Mouse (Mus musculus) stomach, postnatal 0 days (tissue): ENCODE data around the gene Uvssa. TPM values are rescaled to one million over a fixed set of nuclear protein-coding genes. Genes with fewer than 3 reads are reported as not detected.

Experiments
- ATAC-seq: fragments of 200-750 bp; cut with Nextera tagmentation; 2 replicates; pipeline ENCODE4 v1.8.0; 2017; ENCODE audit not compliant: low FRiP score, low TSS enrichment
- DNase-seq: peaks from one replicate; pipeline ENCODE4 v3.0.0-alpha.2; 2016; ENCODE audit warnings: low spot score
- H3K27ac ChIP-seq: fragments of 300-500 bp; sonication (generic); replicated peaks from 2 replicates; pipeline ENCODE4 v1.5.1; 2014; ENCODE audit warnings: mild to moderate bottlenecking, control low read depth
- H3K27me3 ChIP-seq: fragments of 300-500 bp; sonication (generic); 2 replicates; pipeline ENCODE4 v1.6.1; 2014; ENCODE audit warnings: low read length; ENCODE audit not compliant: control insufficient read depth, insufficient read depth
- H3K36me3 ChIP-seq: fragments of 300-500 bp; sonication (generic); 2 replicates; pipeline ENCODE4 v1.6.1; 2014; ENCODE audit warnings: low read length, mixed read lengths; ENCODE audit not compliant: control insufficient read depth, insufficient read depth
- H3K4me1 ChIP-seq: fragments of 300-500 bp; sonication (generic); replicated peaks from 2 replicates; pipeline ENCODE4 v1.6.1; 2014; ENCODE audit warnings: antibody characterized with exemption; ENCODE audit not compliant: control insufficient read depth, insufficient read depth
- H3K4me2 ChIP-seq: fragments of 300-500 bp; sonication (generic); replicated peaks from 2 replicates; pipeline ENCODE4 v1.6.1; 2014; ENCODE audit warnings: low read depth, mild to moderate bottlenecking, control low read depth, moderate library complexity
- H3K4me3 ChIP-seq: fragments of 300-500 bp; sonication (generic); 2 replicates; pipeline ENCODE4 v1.5.1; 2014; ENCODE audit warnings: low read depth, low read length, control low read depth
- H3K9ac ChIP-seq: fragments of 300-500 bp; sonication (generic); 2 replicates; pipeline ENCODE4 v1.6.1; 2014; ENCODE audit warnings: mild to moderate bottlenecking, low read length, control low read depth, mixed read lengths
- H3K9me3 ChIP-seq: fragments of 300-500 bp; sonication (generic); 2 replicates; pipeline ENCODE4 v1.6.1; 2016; ENCODE audit warnings: low read length; ENCODE audit not compliant: control insufficient read depth
- CTCF ChIP-seq: IDR thresholded peaks from 2 replicates; pipeline ENCODE4 v1.5.1; 2016; ENCODE audit warnings: antibody characterized with exemption, low read depth, mild to moderate bottlenecking, moderate library complexity
- EP300 ChIP-seq: optimal IDR thresholded peaks from 2 replicates; pipeline ENCODE3; 2016; ENCODE audit warnings: antibody characterized with exemption
- WGBS: fragments of 180-500 bp; shearing (Covaris S2); extraction: QIAGEN DNeasy Blood & Tissue Kit; methylation state at CpG from one replicate; pipeline ENCODE4 v1.1.7; 2014; 5-methylcytosine and 5-hydroxymethylcytosine counted together
- polyA plus RNA-seq: library from polyadenylated mRNA; unstranded; fragments of >200 nt; fragmentation: Nextera tagmentation; extraction: Ambion mirVana; gene quantifications from 2 replicates; pipeline ENCODE4 v1.2.1, GENCODE M21; 2015

Gene Uvssa
- polyA plus RNA-seq, 1 experiment from 2014 or later = 4.5 TPM

DNA sequence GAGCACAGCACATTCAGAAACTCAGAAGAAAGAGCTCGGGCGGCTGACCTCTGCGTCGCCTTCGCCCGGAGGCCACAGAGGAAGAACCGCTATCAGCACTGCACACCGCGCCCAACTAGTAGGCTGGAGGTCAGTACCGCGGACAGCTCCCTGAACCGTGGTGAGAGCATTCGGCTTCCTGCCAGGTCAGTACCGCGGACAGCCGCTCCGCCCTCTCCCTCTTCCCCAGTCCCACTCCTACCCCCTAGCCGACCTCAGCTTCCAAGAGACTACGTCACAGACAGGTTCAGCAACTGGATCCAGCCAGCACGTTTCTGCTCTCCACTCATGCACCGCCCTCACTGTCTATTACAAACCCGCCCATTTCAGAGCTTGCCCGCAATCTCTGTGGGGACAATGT is 59.9 kb downstream of the Uvssa start:
- Histone ChIP-seq H3K4me1 (no peaks in the 10 kb centered on the region), H3K9me3 (no peaks in the 10 kb centered on the region), H3K27ac (no peak overlapping the region), H3K4me3 (no peak overlapping the region), H3K4me2 (no peak overlapping the region), H3K36me3 (no peaks in the 10 kb centered on the region), H3K9ac (no peak overlapping the region), H3K27me3 (peaks cover 28% of the 10 kb centered on the region)
- no peak for TF ChIP-seq EP300
- peak; percentile 28; the same call in 1 of the 2 replicates for TF ChIP-seq CTCF
- ATAC-seq = peak; percentile 96
- 1% methylated on average over 23 of the region's 23 CpGs for WGBS
- peak; percentile 96 for DNase-seq

DNA sequence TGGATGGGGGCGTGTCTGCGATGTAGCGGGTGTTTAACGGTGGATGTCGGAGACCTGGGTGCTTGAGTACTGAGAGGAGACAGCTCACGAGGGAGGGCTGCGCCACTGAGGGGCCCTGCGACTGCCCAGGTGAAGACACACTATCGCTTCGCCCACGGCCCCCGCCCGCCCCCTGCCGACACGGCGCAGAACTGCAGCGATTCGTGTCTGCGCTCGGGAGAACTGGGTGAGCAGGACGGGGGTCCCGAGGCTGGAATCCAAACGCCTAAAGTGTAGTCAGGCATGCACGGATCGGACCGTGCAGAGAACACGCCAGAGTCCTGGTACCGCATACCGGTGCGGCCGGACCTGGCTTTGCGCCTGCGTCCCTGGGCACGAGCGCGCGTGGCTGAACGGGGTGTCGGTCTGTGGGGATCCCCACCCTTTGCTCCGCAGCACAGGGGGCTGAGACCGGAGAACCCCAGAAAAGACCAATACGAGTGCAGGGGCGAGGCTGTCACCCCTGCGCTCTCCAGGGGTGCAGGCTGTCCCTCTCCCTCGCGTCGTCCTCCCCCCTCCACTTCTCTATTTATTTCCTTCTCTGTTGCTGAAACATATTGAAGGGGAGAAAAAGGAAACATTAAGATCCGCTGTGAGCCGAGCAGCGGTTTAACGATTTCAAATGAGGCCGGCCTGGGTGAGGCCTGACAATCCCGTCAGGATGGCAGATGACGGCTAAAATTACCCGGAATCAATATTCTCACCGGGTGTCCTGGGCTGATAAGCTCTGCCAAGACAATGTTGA is 64.8 kb downstream of the Uvssa start:
- 6% methylated on average over 55 of the region's 56 CpGs for WGBS
- Histone ChIP-seq H3K4me2 (peak overlapping the region; percentile 47; the same call in 1 of the 2 replicates), H3K4me3 (peak overlapping the region; percentile 22), H3K4me1 (no peaks in the 10 kb centered on the region), H3K27me3 (peaks cover 4% of the 10 kb centered on the region; the same call in 1 of the 2 replicates), H3K9ac (no peak overlapping the region), H3K9me3 (no peaks in the 10 kb centered on the region), H3K27ac (no peak overlapping the region), H3K36me3 (no peaks in the 10 kb centered on the region)
- no peak for ATAC-seq
- TF ChIP-seq CTCF (peak; percentile 89), EP300 (no peak)
- peak; percentile 59 for DNase-seq

DNA sequence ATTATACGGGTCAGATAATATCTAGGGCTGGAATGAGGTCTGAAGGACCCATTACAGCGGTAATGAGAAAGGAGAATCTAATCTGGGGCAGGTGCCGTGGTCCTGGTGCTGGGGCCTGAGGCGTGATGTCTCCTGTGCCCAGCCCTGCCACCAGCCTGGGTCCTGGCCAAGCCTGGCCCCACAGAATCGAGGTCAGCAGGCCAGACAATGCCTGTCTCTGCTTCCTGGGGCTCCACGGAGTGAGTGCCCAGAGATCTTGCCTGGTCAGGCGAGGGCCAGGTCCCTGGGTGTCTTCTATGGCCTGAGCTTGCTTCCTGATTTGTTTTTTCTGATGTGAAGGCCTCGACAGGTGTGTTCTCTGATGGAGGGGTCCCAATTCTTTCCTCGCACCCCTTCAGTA is 65.4 kb downstream of the Uvssa start:
- TF ChIP-seq EP300 (no peak), CTCF (no peak)
- no peak overlapping the region for H3K9ac ChIP-seq
- H3K27ac ChIP-seq = no peak overlapping the region
- H3K9me3 ChIP-seq = no peaks in the 10 kb centered on the region
- 57% methylated on average over 9 of the region's 9 CpGs for WGBS
- no peak for ATAC-seq
- peaks cover 4% of the 10 kb centered on the region; the same call in 1 of the 2 replicates for H3K27me3 ChIP-seq
- no peaks in the 10 kb centered on the region for H3K4me1 ChIP-seq
- H3K4me2 ChIP-seq = no peak overlapping the region
- no peak for DNase-seq
- H3K36me3 ChIP-seq = no peaks in the 10 kb centered on the region
- no peak overlapping the region for H3K4me3 ChIP-seq

DNA sequence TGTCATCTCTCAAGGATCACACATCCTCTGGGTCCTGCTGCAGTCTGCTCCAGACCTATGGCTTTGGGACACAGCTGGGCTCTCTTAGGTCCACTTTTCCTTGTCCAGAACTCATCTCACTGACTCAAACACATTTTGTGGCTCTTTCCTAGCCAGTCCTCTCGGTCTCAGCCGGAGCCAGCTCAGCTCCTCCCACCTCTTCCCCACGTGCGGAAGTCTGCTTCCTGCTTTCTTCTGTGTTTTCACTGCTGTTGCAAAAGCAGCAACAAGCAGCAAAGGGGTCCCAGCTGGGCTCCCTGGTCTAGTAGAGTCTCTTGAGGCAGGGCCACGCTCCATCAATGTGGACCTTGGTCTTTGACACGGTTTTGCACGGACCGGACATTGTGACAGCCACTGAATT is 77.4 kb downstream of the Uvssa start:
- ATAC-seq (no peak), DNase-seq (no peak)
- H3K9me3 ChIP-seq = no peaks in the 10 kb centered on the region
- TF ChIP-seq EP300 = no peak
- TF ChIP-seq CTCF = no peak
- H3K4me1 ChIP-seq = no peaks in the 10 kb centered on the region
- no peak overlapping the region for H3K9ac ChIP-seq
- H3K27ac ChIP-seq = no peak overlapping the region
- no peak overlapping the region for H3K4me3 ChIP-seq
- no peaks in the 10 kb centered on the region for H3K27me3 ChIP-seq
- WGBS = 47% methylated on average over 8 of the region's 8 CpGs
- H3K36me3 ChIP-seq = no peaks in the 10 kb centered on the region
- no peak overlapping the region for H3K4me2 ChIP-seq

DNA sequence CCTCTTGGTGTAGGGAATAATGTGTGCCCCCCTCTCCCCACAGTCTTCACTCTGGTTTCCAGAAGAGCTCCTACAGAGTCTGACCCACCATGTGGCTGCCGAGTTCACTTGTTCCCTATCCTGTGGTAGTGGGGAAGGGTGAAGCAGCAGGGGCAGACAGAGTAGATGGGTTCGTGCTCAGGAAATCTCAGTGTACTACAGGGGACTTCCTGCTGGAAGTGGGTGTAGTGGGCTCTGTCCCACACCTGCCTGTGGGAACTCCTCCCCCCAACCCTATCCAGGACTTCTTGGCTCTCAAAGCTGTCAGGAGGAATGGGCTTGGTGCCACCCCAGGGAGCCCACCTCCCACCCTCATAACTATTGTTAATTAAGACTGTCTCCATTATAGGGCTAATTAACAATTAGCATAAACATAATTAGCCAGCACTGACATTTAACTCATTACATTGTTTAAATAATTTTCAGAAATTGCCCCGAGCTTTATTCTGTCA is 79.8 kb downstream of the Uvssa start:
- no peaks in the 10 kb centered on the region for H3K36me3 ChIP-seq
- no peaks in the 10 kb centered on the region for H3K9me3 ChIP-seq
- H3K4me3 ChIP-seq = no peak overlapping the region
- H3K9ac ChIP-seq = no peak overlapping the region
- no peaks in the 10 kb centered on the region for H3K27me3 ChIP-seq
- WGBS = 54% methylated on average over 3 of the region's 3 CpGs
- H3K4me2 ChIP-seq = no peak overlapping the region
- no peak overlapping the region for H3K27ac ChIP-seq
- no peak for TF ChIP-seq CTCF
- TF ChIP-seq EP300 = no peak
- ATAC-seq (no peak), DNase-seq (no peak)
- H3K4me1 ChIP-seq = no peaks in the 10 kb centered on the region

DNA sequence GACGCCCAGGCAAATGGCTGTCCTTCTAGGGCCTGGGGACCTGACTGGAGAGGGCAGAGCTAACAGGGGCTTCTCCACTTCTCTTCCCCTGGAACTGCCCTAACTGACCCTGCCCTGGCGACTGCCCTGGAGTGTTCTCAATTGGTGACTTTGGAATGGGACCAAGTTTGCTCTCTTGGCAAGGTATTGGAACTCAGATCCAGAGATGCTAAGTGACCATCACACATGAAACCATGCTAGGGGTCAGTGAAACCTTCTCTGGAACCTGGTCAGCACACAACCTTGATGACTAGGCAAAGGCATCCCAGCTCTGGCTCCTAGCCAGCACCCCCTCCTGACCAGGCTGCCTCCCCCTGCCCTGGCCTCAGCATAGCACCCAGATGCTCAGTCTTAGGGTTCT is 80.8 kb downstream of the Uvssa start:
- TF ChIP-seq EP300 = no peak
- TF ChIP-seq CTCF = no peak
- no peaks in the 10 kb centered on the region for H3K9me3 ChIP-seq
- no peak overlapping the region for H3K9ac ChIP-seq
- H3K4me3 ChIP-seq = no peak overlapping the region
- ATAC-seq (no peak), DNase-seq (no peak)
- 49% methylated on average over 2 of the region's 2 CpGs for WGBS
- no peaks in the 10 kb centered on the region for H3K36me3 ChIP-seq
- no peak overlapping the region for H3K27ac ChIP-seq
- H3K4me1 ChIP-seq = no peaks in the 10 kb centered on the region
- H3K4me2 ChIP-seq = no peak overlapping the region
- no peaks in the 10 kb centered on the region for H3K27me3 ChIP-seq
